Mouse (Mus musculus) retina, adult 2 months (tissue): ENCODE measurements around the gene Lamb3.
A peak's percentile ranks its signal among the peaks of the same experiment; 100 is the strongest.

Experiments used
- DNase-seq: peaks from one replicate; pipeline ENCODE4 v3.0.0-alpha.2; 2012; ENCODE audit warnings: low read depth, low spot score

The Lamb3 gene

DNA sequence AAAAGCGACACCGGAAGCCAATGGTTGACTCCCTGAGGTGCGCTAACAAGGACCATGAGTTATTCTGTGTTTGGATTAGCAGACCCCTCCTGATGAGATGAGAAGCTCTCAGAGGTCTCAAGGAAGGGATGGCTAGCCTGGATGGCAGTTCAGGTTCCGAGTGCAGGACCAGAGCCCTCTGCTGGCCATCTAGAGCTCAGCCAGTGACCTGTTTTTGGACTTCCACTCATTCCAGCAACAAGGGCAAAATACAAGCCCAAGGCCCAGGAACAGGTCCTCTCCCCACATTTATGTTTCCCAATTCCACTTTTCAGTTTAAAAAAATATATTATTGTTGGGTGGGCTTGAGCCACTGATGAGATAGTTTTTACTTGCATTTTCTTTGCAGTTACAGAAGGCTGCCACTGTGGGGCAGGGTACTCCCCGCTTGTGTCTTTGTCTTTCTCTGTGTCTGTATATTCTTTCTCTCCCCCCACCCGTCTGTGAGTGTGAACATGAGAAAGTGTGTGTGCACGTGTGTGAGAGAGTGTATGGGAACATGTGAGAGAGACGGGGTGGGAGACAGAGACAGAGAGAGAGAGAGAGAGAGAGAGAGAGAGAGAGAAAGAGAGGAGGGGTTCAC is 175.5 kb downstream of the Lamb3 start:
- no peak for DNase-seq

DNA sequence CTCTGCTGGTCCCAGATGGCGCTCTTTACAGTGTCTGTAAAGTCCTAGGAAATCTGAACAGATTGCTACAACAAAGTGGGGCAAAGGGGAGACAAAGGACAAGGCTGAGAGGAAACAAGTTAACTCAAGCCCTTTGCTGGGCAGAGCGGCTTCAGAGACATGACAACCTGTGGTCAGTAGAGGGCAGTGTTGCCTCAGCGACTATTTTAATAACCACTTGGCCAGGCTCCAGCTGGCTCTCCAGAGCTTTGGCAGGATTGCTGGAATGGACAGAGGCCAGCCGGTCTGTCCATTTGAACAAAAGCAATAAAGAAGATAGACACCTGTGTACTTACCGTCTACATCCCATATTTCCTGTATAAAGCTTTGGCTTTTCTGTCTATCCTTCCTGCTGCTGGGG is 178.6 kb downstream of the Lamb3 start:
- DNase-seq: peak; percentile 70

DNA sequence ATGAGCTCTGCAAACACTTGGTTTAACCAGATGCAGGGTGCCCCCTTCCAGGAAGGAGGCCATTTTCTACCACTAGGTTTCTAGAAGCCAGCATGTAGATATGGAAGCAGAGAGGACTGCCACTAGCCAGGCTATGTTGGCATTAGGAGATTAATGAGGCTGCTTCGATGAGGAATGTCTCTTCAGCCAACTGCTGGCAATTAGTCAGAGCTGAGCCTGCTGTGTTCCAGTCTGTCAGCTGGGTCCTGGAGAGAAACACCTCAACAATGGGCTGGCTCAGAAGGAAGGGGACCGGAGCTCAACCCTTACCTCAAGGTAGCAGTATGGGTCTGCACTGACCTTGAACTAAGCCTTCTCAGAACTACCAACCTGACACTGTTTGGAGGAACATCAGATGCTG is 179.7 kb downstream of the Lamb3 start:
- no peak for DNase-seq

DNA sequence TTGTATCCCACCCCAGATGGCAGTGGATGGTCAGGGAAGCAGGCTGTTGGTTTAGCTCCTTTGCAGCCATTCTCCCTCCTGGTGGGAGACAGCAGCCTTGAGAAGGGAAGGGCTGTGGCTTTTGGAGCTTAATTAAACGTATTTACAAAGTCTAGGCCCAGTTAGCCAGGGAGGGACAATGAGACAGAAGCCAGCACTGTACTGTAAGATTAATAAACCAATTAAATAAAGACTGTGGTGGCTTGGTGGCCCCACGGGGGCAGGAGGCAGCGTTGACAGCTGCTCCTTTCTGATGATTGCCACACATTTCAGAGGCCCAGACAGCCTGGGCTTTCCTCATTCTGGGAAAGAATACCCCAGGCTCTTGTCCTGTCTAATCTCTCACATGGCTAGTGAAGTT is 182.0 kb downstream of the Lamb3 start:
- no peak for DNase-seq

DNA sequence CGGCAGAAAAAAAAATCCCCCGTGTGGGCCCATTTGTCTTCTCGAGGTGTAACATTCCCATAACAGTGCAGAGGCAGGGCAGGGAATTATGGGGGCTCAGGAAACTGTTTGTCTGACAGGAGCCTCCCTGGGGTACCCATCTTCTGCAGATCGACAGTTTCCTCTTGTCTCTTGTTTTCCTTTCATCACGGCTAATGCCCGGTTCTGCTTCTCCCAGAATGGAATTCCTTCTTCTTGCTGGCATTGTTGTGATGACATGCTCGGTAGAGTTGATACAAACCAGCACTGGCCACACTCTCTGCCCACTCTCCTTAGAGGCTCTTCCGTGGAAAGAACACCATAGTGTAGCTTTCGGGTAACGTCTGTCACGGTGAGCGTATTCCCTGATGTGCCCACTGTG is 182.5 kb downstream of the Lamb3 start:
- DNase-seq: no peak

DNA sequence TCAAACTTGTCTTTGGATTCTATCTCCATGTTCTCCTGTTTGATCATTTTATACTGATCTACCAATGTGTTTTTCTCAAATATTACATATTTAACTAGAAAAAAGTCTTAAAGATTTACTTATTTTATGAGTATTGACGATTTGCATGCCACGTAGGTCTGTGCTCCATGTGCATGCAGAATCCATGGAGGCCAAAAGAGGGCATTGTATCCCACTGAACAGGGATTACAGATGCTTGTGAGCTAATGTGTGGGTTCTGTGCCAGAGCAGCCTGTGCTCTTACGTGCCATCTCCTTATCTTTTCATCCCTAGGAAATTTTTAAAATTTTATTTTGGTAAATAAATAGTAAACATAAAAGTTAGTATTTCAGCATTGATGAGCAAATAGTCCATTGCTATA is 184.8 kb downstream of the Lamb3 start:
- no peak for DNase-seq
